Mouse (Mus musculus): ENCODE results near the gene Anapc11. TPM values are rescaled to one million over a fixed set of nuclear protein-coding genes. Genes with fewer than 3 reads are reported as not detected.

Anapc11 gene
- 11.9 TPM for polyA plus RNA-seq (2015; fragmentation: Illumina TruSeq; extraction: RNeasy Lipid Tissue Mini Kit (QIAGEN cat#74804); ENCODE audit: insufficient read depth, low read depth, low replicate concordance)

GRCm38 (mm10) chr11:120598283-120598989 is at the start of gene Anapc11, which contains the start of gene Alyref:
Gene Anapc11, plus strand, starts transcription at chr11:120598421.
Gene Alyref, minus strand, starts transcription at chr11:120598365.

GRCm38 (mm10) chr11:120549168-120549945 is 48.9 kb upstream of the Anapc11 start, which contains the start of gene Mcrip1:
Gene Mcrip1, minus strand, starts transcription at chr11:120549727.

GRCm38 (mm10) chr11:120550810-120551440 is 47.3 kb upstream of the Anapc11 start, which contains the start of gene Ppp1r27:
Gene Ppp1r27, minus strand, starts transcription at chr11:120551132.

GRCm38 (mm10) chr11:120572752-120573584 is 25.3 kb upstream of the Anapc11 start, which contains the start of gene P4hb:
Gene P4hb, minus strand, starts transcription at chr11:120573253.

GRCm38 (mm10) chr11:120581490-120582267 is 16.5 kb upstream of the Anapc11 start, which contains the start of gene Arhgdia:
Gene Arhgdia, minus strand, starts transcription at chr11:120581624.

GRCm38 (mm10) chr11:120608241-120609034 is 10.2 kb downstream of the Anapc11 start, which contains the start of gene Npb:
Gene Npb, plus strand, starts transcription at chr11:120608477.

GRCm38 (mm10) chr11:120617519-120618112 is 19.4 kb downstream of the Anapc11 start, which contains the start of gene Pcyt2:
Gene Pcyt2, minus strand, starts transcription at chr11:120617936.

GRCm38 (mm10) chr11:120625152-120625775 is 27.0 kb downstream of the Anapc11 start, which contains the start of gene Sirt7:
Gene Sirt7, minus strand, starts transcription at chr11:120625240.

GRCm38 (mm10) chr11:120633520-120634343 is 35.5 kb downstream of the Anapc11 start, which contains the start of gene Mafg:
Gene Mafg, minus strand, starts transcription at chr11:120633600.

GRCm38 (mm10) chr11:120643601-120643987 is 45.4 kb downstream of the Anapc11 start, which contains the start of gene Pycr1:
Gene Pycr1, minus strand, starts transcription at chr11:120643769.

GRCm38 (mm10) chr11:120648001-120648476 is 49.8 kb downstream of the Anapc11 start, which contains the start of gene Myadml2:
Gene Myadml2, minus strand, starts transcription at chr11:120648158.

Other genes with a start within 250 kb of the Anapc11 start
- gene Actg1, start 249.9 kb upstream of the Anapc11 start, polyA plus RNA-seq (2015; fragmentation: Illumina TruSeq; extraction: RNeasy Lipid Tissue Mini Kit (QIAGEN cat#74804); ENCODE audit: insufficient read depth, low read depth, low replicate concordance) = 280 TPM
- not detected for gene Fscn2, start 236.9 kb upstream of the Anapc11 start, polyA plus RNA-seq (2015; fragmentation: Illumina TruSeq; extraction: RNeasy Lipid Tissue Mini Kit (QIAGEN cat#74804); ENCODE audit: insufficient read depth, low read depth, low replicate concordance)
- 5.7 TPM for gene Faap100, start 219.7 kb upstream of the Anapc11 start, polyA plus RNA-seq (2015; fragmentation: Illumina TruSeq; extraction: RNeasy Lipid Tissue Mini Kit (QIAGEN cat#74804); ENCODE audit: insufficient read depth, low read depth, low replicate concordance)
- 10.3 TPM for gene Nploc4, start 160.7 kb upstream of the Anapc11 start, polyA plus RNA-seq (2015; fragmentation: Illumina TruSeq; extraction: RNeasy Lipid Tissue Mini Kit (QIAGEN cat#74804); ENCODE audit: insufficient read depth, low read depth, low replicate concordance)
- gene Tspan10, start 155.8 kb upstream of the Anapc11 start, polyA plus RNA-seq (2015; fragmentation: Illumina TruSeq; extraction: RNeasy Lipid Tissue Mini Kit (QIAGEN cat#74804); ENCODE audit: insufficient read depth, low read depth, low replicate concordance) = not detected
- 1.3 TPM for gene Pde6g, start 144.9 kb upstream of the Anapc11 start, polyA plus RNA-seq (2015; fragmentation: Illumina TruSeq; extraction: RNeasy Lipid Tissue Mini Kit (QIAGEN cat#74804); ENCODE audit: insufficient read depth, low read depth, low replicate concordance)
- 2.7 TPM for gene Oxld1, start 140.4 kb upstream of the Anapc11 start, polyA plus RNA-seq (2015; fragmentation: Illumina TruSeq; extraction: RNeasy Lipid Tissue Mini Kit (QIAGEN cat#74804); ENCODE audit: insufficient read depth, low read depth, low replicate concordance)
- gene Ccdc137, start 140.3 kb upstream of the Anapc11 start, polyA plus RNA-seq (2015; fragmentation: Illumina TruSeq; extraction: RNeasy Lipid Tissue Mini Kit (QIAGEN cat#74804); ENCODE audit: insufficient read depth, low read depth, low replicate concordance) = 10.5 TPM
- 5.2 TPM for gene Arl16, start 130.8 kb upstream of the Anapc11 start, polyA plus RNA-seq (2015; fragmentation: Illumina TruSeq; extraction: RNeasy Lipid Tissue Mini Kit (QIAGEN cat#74804); ENCODE audit: insufficient read depth, low read depth, low replicate concordance)
- gene Mrpl12, start 113.8 kb upstream of the Anapc11 start, polyA plus RNA-seq (2015; fragmentation: Illumina TruSeq; extraction: RNeasy Lipid Tissue Mini Kit (QIAGEN cat#74804); ENCODE audit: insufficient read depth, low read depth, low replicate concordance) = 19.4 TPM
- gene Slc25a10, start 106.6 kb upstream of the Anapc11 start, polyA plus RNA-seq (2015; fragmentation: Illumina TruSeq; extraction: RNeasy Lipid Tissue Mini Kit (QIAGEN cat#74804); ENCODE audit: insufficient read depth, low read depth, low replicate concordance) = 11.5 TPM
- 2.1 TPM for gene Gcgr, start 67.7 kb upstream of the Anapc11 start, polyA plus RNA-seq (2015; fragmentation: Illumina TruSeq; extraction: RNeasy Lipid Tissue Mini Kit (QIAGEN cat#74804); ENCODE audit: insufficient read depth, low read depth, low replicate concordance)
- gene Mcrip1, start 48.7 kb upstream of the Anapc11 start, polyA plus RNA-seq (2015; fragmentation: Illumina TruSeq; extraction: RNeasy Lipid Tissue Mini Kit (QIAGEN cat#74804); ENCODE audit: insufficient read depth, low read depth, low replicate concordance) = 27.1 TPM
- gene Ppp1r27, start 47.3 kb upstream of the Anapc11 start, polyA plus RNA-seq (2015; fragmentation: Illumina TruSeq; extraction: RNeasy Lipid Tissue Mini Kit (QIAGEN cat#74804); ENCODE audit: insufficient read depth, low read depth, low replicate concordance) = not detected
- 636 TPM for gene P4hb, start 25.2 kb upstream of the Anapc11 start, polyA plus RNA-seq (2015; fragmentation: Illumina TruSeq; extraction: RNeasy Lipid Tissue Mini Kit (QIAGEN cat#74804); ENCODE audit: insufficient read depth, low read depth, low replicate concordance)
- 79.0 TPM for gene Arhgdia, start 16.8 kb upstream of the Anapc11 start, polyA plus RNA-seq (2015; fragmentation: Illumina TruSeq; extraction: RNeasy Lipid Tissue Mini Kit (QIAGEN cat#74804); ENCODE audit: insufficient read depth, low read depth, low replicate concordance)
- gene Alyref, start 56 bp upstream of the Anapc11 start, polyA plus RNA-seq (2015; fragmentation: Illumina TruSeq; extraction: RNeasy Lipid Tissue Mini Kit (QIAGEN cat#74804); ENCODE audit: insufficient read depth, low read depth, low replicate concordance) = 13.4 TPM
- gene Npb, start 10.1 kb downstream of the Anapc11 start, polyA plus RNA-seq (2015; fragmentation: Illumina TruSeq; extraction: RNeasy Lipid Tissue Mini Kit (QIAGEN cat#74804); ENCODE audit: insufficient read depth, low read depth, low replicate concordance) = not detected
- 38.6 TPM for gene Pcyt2, start 19.5 kb downstream of the Anapc11 start, polyA plus RNA-seq (2015; fragmentation: Illumina TruSeq; extraction: RNeasy Lipid Tissue Mini Kit (QIAGEN cat#74804); ENCODE audit: insufficient read depth, low read depth, low replicate concordance)
- gene Sirt7, start 26.8 kb downstream of the Anapc11 start, polyA plus RNA-seq (2015; fragmentation: Illumina TruSeq; extraction: RNeasy Lipid Tissue Mini Kit (QIAGEN cat#74804); ENCODE audit: insufficient read depth, low read depth, low replicate concordance) = 19.3 TPM
- 11.0 TPM for gene Mafg, start 35.2 kb downstream of the Anapc11 start, polyA plus RNA-seq (2015; fragmentation: Illumina TruSeq; extraction: RNeasy Lipid Tissue Mini Kit (QIAGEN cat#74804); ENCODE audit: insufficient read depth, low read depth, low replicate concordance)
- 24.5 TPM for gene Pycr1, start 45.3 kb downstream of the Anapc11 start, polyA plus RNA-seq (2015; fragmentation: Illumina TruSeq; extraction: RNeasy Lipid Tissue Mini Kit (QIAGEN cat#74804); ENCODE audit: insufficient read depth, low read depth, low replicate concordance)
- 1.4 TPM for gene Myadml2, start 49.7 kb downstream of the Anapc11 start, polyA plus RNA-seq (2015; fragmentation: Illumina TruSeq; extraction: RNeasy Lipid Tissue Mini Kit (QIAGEN cat#74804); ENCODE audit: insufficient read depth, low read depth, low replicate concordance)
- 0.81 TPM for gene Notum, start 62.8 kb downstream of the Anapc11 start, polyA plus RNA-seq (2015; fragmentation: Illumina TruSeq; extraction: RNeasy Lipid Tissue Mini Kit (QIAGEN cat#74804); ENCODE audit: insufficient read depth, low read depth, low replicate concordance)
- 29.7 TPM for gene Aspscr1, start 74.6 kb downstream of the Anapc11 start, polyA plus RNA-seq (2015; fragmentation: Illumina TruSeq; extraction: RNeasy Lipid Tissue Mini Kit (QIAGEN cat#74804); ENCODE audit: insufficient read depth, low read depth, low replicate concordance)
- 30.4 TPM for gene Cenpx, start 115.3 kb downstream of the Anapc11 start, polyA plus RNA-seq (2015; fragmentation: Illumina TruSeq; extraction: RNeasy Lipid Tissue Mini Kit (QIAGEN cat#74804); ENCODE audit: insufficient read depth, low read depth, low replicate concordance)
- gene Lrrc45, start 115.5 kb downstream of the Anapc11 start, polyA plus RNA-seq (2015; fragmentation: Illumina TruSeq; extraction: RNeasy Lipid Tissue Mini Kit (QIAGEN cat#74804); ENCODE audit: insufficient read depth, low read depth, low replicate concordance) = 37.8 TPM
- gene Rac3, start 123.0 kb downstream of the Anapc11 start, polyA plus RNA-seq (2015; fragmentation: Illumina TruSeq; extraction: RNeasy Lipid Tissue Mini Kit (QIAGEN cat#74804); ENCODE audit: insufficient read depth, low read depth, low replicate concordance) = 6.0 TPM
- 12.0 TPM for gene Dcxr, start 128.9 kb downstream of the Anapc11 start, polyA plus RNA-seq (2015; fragmentation: Illumina TruSeq; extraction: RNeasy Lipid Tissue Mini Kit (QIAGEN cat#74804); ENCODE audit: insufficient read depth, low read depth, low replicate concordance)
- gene Cbr2, start 133.7 kb downstream of the Anapc11 start, polyA plus RNA-seq (2015; fragmentation: Illumina TruSeq; extraction: RNeasy Lipid Tissue Mini Kit (QIAGEN cat#74804); ENCODE audit: insufficient read depth, low read depth, low replicate concordance) = 26.0 TPM
- gene Hmga1b, start 164.4 kb downstream of the Anapc11 start, polyA plus RNA-seq (2015; fragmentation: Illumina TruSeq; extraction: RNeasy Lipid Tissue Mini Kit (QIAGEN cat#74804); ENCODE audit: insufficient read depth, low read depth, low replicate concordance) = not detected
- 22.7 TPM for gene Rfng, start 185.8 kb downstream of the Anapc11 start, polyA plus RNA-seq (2015; fragmentation: Illumina TruSeq; extraction: RNeasy Lipid Tissue Mini Kit (QIAGEN cat#74804); ENCODE audit: insufficient read depth, low read depth, low replicate concordance)
- gene Gps1, start 185.9 kb downstream of the Anapc11 start, polyA plus RNA-seq (2015; fragmentation: Illumina TruSeq; extraction: RNeasy Lipid Tissue Mini Kit (QIAGEN cat#74804); ENCODE audit: insufficient read depth, low read depth, low replicate concordance) = 35.2 TPM
- 25.3 TPM for gene Dus1l, start 198.0 kb downstream of the Anapc11 start, polyA plus RNA-seq (2015; fragmentation: Illumina TruSeq; extraction: RNeasy Lipid Tissue Mini Kit (QIAGEN cat#74804); ENCODE audit: insufficient read depth, low read depth, low replicate concordance)
- gene Fasn, start 226.1 kb downstream of the Anapc11 start, polyA plus RNA-seq (2015; fragmentation: Illumina TruSeq; extraction: RNeasy Lipid Tissue Mini Kit (QIAGEN cat#74804); ENCODE audit: insufficient read depth, low read depth, low replicate concordance) = 22.9 TPM

Measured in pancreas, adult 10 weeks (tissue).